Mouse (Mus musculus) liver, embryonic 16.5 days (tissue): Measurements from ENCODE around the gene Mrps34. TPM values are rescaled to one million over a fixed set of nuclear protein-coding genes. Genes with fewer than 3 reads are reported as not detected.
A peak's percentile ranks its signal among the peaks of the same experiment; 100 is the strongest.

Source experiments
- ATAC-seq: fragments of 200-750 bp; cut with Nextera tagmentation; 2 replicates; pipeline ENCODE4 v1.8.0; 2017; ENCODE audit warnings: low read depth, mild to moderate bottlenecking, moderate number of reproducible peaks, moderate library complexity
- H3K27ac ChIP-seq: fragments of 300-500 bp; sonication (generic); 2 replicates; pipeline ENCODE4 v1.5.1; 2014; ENCODE audit warnings: mild to moderate bottlenecking, low read length
- H3K27me3 ChIP-seq: fragments of 300-500 bp; sonication (generic); 2 replicates; pipeline ENCODE4 v1.6.1; 2014; ENCODE audit warnings: low read depth, low read length, mixed read lengths; ENCODE audit not compliant: control insufficient read depth, insufficient read depth
- H3K36me3 ChIP-seq: fragments of 300-500 bp; sonication (generic); 2 replicates; pipeline ENCODE4 v1.6.1; 2014; ENCODE audit warnings: mild to moderate bottlenecking; ENCODE audit not compliant: control insufficient read depth, insufficient read depth
- H3K4me1 ChIP-seq: fragments of 300-500 bp; sonication (generic); 2 replicates; pipeline ENCODE4 v1.6.1; 2014; ENCODE audit warnings: low read depth, low read length, mixed read lengths; ENCODE audit not compliant: control insufficient read depth
- H3K4me2 ChIP-seq: fragments of 300-500 bp; sonication (generic); 2 replicates; pipeline ENCODE4 v1.6.1; 2014; ENCODE audit warnings: low read depth, low read length, mixed read lengths
- H3K4me3 ChIP-seq: fragments of 300-500 bp; sonication (generic); 2 replicates; pipeline ENCODE4 v1.5.1; 2014; ENCODE audit warnings: low read depth, mild to moderate bottlenecking, low read length
- H3K9ac ChIP-seq: fragments of 300-500 bp; sonication (generic); 2 replicates; pipeline ENCODE4 v1.6.1; 2014; ENCODE audit warnings: low read depth, low read length
- H3K9me3 ChIP-seq: fragments of 300-500 bp; sonication (generic); replicated peaks from 2 replicates; pipeline ENCODE4 v1.6.1; 2016; ENCODE audit warnings: low read length; ENCODE audit not compliant: control insufficient read depth
- WGBS: fragments of 180-500 bp; shearing (Covaris S2); extraction: QIAGEN DNeasy Blood & Tissue Kit; methylation state at CpG from one replicate; pipeline ENCODE4 v1.1.7; 2014; ENCODE audit not compliant: insufficient replicate concordance; 5-methylcytosine and 5-hydroxymethylcytosine counted together
- polyA plus RNA-seq: library from polyadenylated mRNA; unstranded; fragments of >200 nt; fragmentation: Nextera tagmentation; extraction: Ambion mirVana; gene quantifications from 2 replicates; pipeline ENCODE4 v1.2.1, GENCODE M21; 2015

The Mrps34 gene
- polyA plus RNA-seq, 1 experiment from 2014 or later = 48.9 TPM

GRCm38 (mm10) chr17:24895571-24896240, 790 bp downstream of the Mrps34 start:
- Histone ChIP-seq H3K4me1 (peaks cover 36% of the 10 kb centered on the region), H3K36me3 (peaks cover 50% of the 10 kb centered on the region), H3K4me3 (peak overlapping the region; percentile 96), H3K4me2 (peak overlapping the region; percentile 96), H3K9me3 (no peaks in the 10 kb centered on the region), H3K27me3 (no peaks in the 10 kb centered on the region), H3K9ac (peak overlapping the region; percentile 93), H3K27ac (peak overlapping the region; percentile 87)
- ATAC-seq = no peak
- 6% methylated on average over 23 of the region's 23 CpGs for WGBS

GRCm38 (mm10) chr17:24896241-24896992, 1.5 kb downstream of the Mrps34 start, which contains the start of gene Nme3:
TSS of gene Nme3 (plus strand) at chr17:24896500.
- ATAC-seq = peak; percentile 82
- Histone ChIP-seq H3K27me3 (no peaks in the 10 kb centered on the region), H3K27ac (peak within 1 kb of the TSS; percentile 87), H3K9ac (peak within 1 kb of the TSS; percentile 93), H3K9me3 (no peaks in the 10 kb centered on the region), H3K4me1 (peaks cover 39% of the 10 kb centered on the region), H3K4me2 (peak within 1 kb of the TSS; percentile 96), H3K36me3 (peaks cover 50% of the 10 kb centered on the region), H3K4me3 (peak within 1 kb of the TSS; percentile 96)
- 1% methylated on average over 49 of the region's 50 CpGs for WGBS

DNA sequence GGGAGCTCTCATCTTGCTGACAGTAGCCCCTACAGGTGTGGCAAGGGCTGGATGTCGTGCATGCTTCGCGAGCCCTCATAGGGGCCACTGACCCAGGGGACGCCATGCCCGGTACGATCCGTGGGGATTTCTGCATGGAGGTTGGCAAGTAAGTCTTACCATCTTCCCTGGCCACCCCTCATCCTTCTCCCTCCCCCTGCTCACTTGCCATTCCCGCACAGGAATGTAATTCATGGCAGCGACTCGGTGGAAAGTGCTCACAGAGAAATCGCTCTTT, 2.0 kb downstream of the Mrps34 start:
- peak overlapping the region; percentile 87 for H3K27ac ChIP-seq
- H3K9me3 ChIP-seq = no peaks in the 10 kb centered on the region
- peak overlapping the region; percentile 93 for H3K9ac ChIP-seq
- no peak for ATAC-seq
- H3K27me3 ChIP-seq = no peaks in the 10 kb centered on the region
- peaks cover 52% of the 10 kb centered on the region for H3K36me3 ChIP-seq
- peak overlapping the region; percentile 96 for H3K4me2 ChIP-seq
- 42% methylated on average over 11 of the region's 11 CpGs for WGBS
- H3K4me3 ChIP-seq = peak overlapping the region; percentile 96
- peaks cover 44% of the 10 kb centered on the region for H3K4me1 ChIP-seq

DNA sequence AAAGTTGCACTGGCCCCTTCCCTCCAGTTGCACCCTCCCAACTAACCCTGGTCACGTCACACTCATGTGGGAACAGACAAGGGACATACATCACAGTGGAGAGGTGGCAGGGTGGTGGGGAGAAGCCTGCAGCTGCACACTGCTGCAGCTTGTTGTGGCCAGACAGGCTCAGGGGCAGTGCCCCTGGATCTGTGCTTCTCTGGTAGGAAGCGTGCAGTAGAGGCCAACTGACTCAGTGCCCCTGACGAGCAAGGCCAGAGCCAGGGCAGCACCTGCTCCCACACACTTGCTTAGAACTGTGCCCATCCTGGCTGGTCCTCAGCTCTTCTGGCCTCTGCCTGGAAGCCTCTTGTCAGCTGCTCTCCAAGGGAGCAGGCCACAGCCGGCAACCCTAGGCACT, 2.7 kb downstream of the Mrps34 start:
- peak overlapping the region; percentile 23; the same call in 1 of the 2 replicates for H3K9ac ChIP-seq
- WGBS = 80% methylated on average over 4 of the region's 4 CpGs
- H3K9me3 ChIP-seq = no peaks in the 10 kb centered on the region
- H3K4me2 ChIP-seq = peak overlapping the region; percentile 96
- H3K27me3 ChIP-seq = no peaks in the 10 kb centered on the region
- H3K27ac ChIP-seq = peak overlapping the region; percentile 35
- peak overlapping the region; percentile 96; the same call in 1 of the 2 replicates for H3K4me3 ChIP-seq
- no peak for ATAC-seq
- peaks cover 48% of the 10 kb centered on the region for H3K36me3 ChIP-seq
- H3K4me1 ChIP-seq = peaks cover 51% of the 10 kb centered on the region

DNA sequence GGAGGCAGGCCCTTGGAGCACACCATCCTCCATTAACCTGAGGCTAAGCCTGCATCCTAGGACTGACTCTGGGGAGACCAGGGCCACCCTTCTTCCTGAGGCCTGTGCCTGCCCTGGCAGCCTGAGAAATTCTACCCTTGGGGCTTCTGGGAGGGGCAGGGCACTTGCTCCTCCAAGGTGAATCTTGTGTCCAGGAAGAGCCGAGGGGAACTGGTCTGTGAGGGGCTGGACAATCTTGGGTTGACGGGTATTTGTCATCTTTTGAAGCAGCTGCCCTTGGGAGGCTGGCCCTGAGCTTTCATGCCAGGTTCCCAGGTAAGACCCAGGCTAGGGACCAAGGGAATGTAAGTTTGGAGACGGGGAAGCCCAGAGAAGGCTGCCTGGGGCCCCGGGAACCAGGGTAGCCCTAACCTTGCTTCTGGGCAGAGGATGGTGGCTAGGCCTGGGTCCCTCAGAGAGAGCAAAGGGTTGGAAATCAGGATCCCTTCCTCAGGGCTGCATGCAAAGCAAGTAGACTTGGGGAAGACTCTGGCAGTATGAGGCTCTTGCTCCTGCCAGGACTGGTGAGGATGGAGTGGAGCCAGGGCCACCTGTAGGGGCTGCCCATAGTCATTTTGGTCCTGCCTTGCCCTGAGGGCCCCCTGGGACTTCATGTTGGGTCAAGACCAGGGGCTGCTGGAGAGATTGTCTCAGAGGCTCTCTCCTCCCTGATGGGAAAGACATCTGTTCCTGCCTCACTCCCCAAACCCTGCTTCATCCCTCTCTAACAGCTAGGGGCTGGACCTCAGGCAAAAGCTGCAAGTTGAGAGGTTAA, 3.3 kb downstream of the Mrps34 start:
- 71% methylated on average over 4 of the region's 4 CpGs for WGBS
- no peak overlapping the region for H3K4me2 ChIP-seq
- no peak for ATAC-seq

DNA sequence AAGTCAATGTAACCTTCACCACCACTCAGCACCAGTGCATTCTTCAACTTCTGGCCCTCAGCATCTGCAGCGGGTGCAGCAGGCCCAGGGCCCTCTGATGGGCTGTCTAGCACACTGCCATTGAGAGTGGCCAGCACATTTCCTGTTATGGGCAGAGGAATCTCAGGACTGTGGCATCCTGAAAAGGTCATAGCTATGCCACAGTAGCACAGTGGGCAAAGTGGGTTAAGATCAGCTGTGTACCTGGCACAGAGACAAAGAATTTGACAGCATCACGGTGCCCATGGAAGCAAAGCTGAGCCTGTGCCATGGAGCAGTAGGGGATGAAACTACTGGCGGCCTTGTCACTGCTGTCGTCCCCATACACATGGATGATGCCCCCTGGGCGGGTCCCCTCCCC, 4.2 kb downstream of the Mrps34 start:
- Histone ChIP-seq H3K9ac (no peak overlapping the region), H3K27ac (0 out of 2 replicates have a peak overlapping the region, but pooled peaks have one; percentile 23), H3K9me3 (no peaks in the 10 kb centered on the region), H3K4me1 (peaks cover 55% of the 10 kb centered on the region), H3K27me3 (no peaks in the 10 kb centered on the region), H3K4me2 (no peak overlapping the region), H3K36me3 (peaks cover 50% of the 10 kb centered on the region), H3K4me3 (no peak overlapping the region)
- 69% methylated on average over 5 of the region's 5 CpGs for WGBS
- ATAC-seq = no peak

More for the DNA sequence above, 3.3 kb downstream of the Mrps34 start:
- no peaks in the 10 kb centered on the region for H3K9me3 ChIP-seq
- peaks cover 43% of the 10 kb centered on the region for H3K36me3 ChIP-seq
- H3K4me3 ChIP-seq = no peak overlapping the region
- peak overlapping the region; percentile 35 for H3K27ac ChIP-seq
- H3K27me3 ChIP-seq = no peaks in the 10 kb centered on the region
- no peak overlapping the region; the same call in 1 of the 2 replicates for H3K9ac ChIP-seq
- H3K4me1 ChIP-seq = peaks cover 55% of the 10 kb centered on the region

- WGBS = 92% methylated on average over 6 of the region's 6 CpGs
- H3K27ac ChIP-seq = no peak overlapping the region
- H3K4me1 ChIP-seq = peaks cover 53% of the 10 kb centered on the region
- no peak for ATAC-seq
- H3K4me3 ChIP-seq = no peak overlapping the region
- H3K36me3 ChIP-seq = peaks cover 59% of the 10 kb centered on the region
- H3K4me2 ChIP-seq = no peak overlapping the region
- no peak overlapping the region for H3K9ac ChIP-seq
- no peaks in the 10 kb centered on the region for H3K27me3 ChIP-seq
- no peaks in the 10 kb centered on the region for H3K9me3 ChIP-seq
Measured at GRCm38 (mm10) chr17:24900014-24900413, 5.1 kb downstream of the Mrps34 start.

DNA sequence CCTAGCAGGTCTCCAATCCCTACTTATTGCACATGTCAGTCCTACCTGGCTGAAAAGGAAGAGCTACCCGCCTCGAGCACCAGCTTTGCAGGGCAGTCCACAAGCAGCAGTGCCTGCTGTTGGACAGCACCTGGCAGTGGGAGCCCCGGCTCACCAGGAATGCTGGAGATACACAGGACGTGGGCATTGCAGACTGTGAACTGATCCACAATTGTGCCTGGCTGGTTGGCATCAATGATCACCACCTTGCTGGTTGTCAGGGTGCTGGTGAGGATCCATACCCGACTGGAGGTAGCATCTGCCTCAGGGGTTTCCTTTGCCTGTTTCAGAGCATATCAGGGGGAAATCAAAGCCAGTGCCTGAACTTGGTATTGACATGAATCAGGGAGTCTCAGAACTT, 7.2 kb downstream of the Mrps34 start:
- WGBS = 78% methylated on average over 5 of the region's 5 CpGs
- H3K9ac ChIP-seq = peak overlapping the region; percentile 17; the same call in 1 of the 2 replicates
- peak overlapping the region; percentile 72 for H3K4me2 ChIP-seq
- H3K4me1 ChIP-seq = peaks cover 40% of the 10 kb centered on the region
- peak overlapping the region; percentile 98 for H3K27ac ChIP-seq
- H3K27me3 ChIP-seq = no peaks in the 10 kb centered on the region
- H3K36me3 ChIP-seq = peaks cover 76% of the 10 kb centered on the region
- no peaks in the 10 kb centered on the region for H3K9me3 ChIP-seq
- H3K4me3 ChIP-seq = peak overlapping the region; percentile 18
- ATAC-seq = no peak
